Mouse (Mus musculus): ENCODE measurements at regions not wholly inside any gene's neighbourhood (a gene's known extent, or its start where the extent isn't known, plus 50 kb on each side); places are given as distances from the start of the nearest gene placed in this dataset.

DNA sequence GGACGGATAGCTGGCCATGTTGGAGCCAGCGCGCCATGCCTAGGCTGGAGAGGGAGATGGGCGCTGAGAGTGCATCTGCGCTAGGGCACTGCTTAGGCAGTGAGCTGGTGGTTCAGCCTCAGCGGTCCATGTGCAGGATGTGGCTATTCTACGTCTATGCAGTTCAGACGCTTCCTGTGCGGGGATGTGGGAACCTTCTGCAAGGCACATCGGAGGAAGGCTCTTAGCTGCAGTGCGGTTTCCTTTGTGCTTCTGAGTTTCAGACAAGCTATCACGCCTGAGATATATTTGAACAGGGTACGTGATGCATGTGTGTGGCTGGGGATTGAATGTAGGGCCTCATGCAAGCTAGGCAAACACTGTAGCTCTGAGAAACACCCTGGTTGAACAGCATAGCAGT, 54.4 kb upstream of the Lrpprc start:
- TF ChIP-seq CTCF (IDR thresholded peaks at IDR 0.05): no peak
- TF ChIP-seq EP300 (IDR thresholded peaks at IDR 0.05): no peak
